Mouse (Mus musculus) retina, embryonic 14.5 days (tissue): ENCODE measurements around the gene Lrrc38.

Experiments used
- DNase-seq: peaks from one replicate; pipeline ENCODE4 v3.0.0-alpha.2; 2015; ENCODE audit warnings: low spot score

Gene Lrrc38

DNA sequence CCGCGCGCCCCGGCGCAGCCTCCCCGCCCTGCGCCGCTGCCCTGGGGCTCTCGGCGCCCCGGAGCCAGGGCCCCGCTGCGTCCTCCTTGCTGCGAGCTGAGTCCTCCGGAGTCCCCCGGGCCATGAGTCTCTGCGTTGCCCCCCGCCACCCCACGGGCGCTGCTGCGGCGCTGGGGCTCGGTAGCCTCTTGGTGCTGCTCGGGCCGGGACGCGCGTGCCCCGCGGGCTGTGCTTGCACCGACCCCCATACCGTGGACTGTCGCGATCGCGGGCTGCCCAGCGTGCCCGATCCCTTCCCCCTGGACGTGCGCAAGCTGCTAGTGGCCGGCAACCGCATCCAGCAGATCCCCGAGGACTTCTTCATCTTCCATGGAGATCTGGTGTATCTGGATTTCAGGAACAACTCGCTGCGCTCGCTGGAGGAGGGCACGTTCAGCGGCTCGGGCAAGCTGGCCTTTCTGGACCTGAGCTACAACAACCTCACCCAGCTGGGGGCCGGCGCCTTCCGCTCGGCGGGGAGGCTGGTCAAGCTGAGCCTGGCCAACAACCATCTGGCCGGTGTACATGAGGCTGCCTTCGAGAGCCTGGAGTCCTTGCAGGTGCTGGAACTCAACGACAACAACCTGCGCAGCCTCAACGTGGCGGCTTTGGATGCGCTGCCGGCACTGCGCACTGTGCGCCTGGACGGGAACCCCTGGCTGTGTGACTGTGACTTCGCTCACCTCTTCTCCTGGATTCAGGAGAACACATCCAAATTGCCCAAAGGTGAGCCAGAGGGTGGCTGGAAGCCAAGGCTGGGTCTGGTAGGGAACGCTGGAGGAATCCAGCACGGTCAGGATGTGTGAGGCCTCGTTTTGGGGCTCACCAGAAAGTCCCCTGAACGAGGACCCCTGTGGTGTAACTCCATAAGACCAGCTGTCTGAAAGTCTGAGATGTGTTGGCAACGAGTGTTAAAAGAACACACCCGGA is 774 bp downstream of the Lrrc38 start:
- DNase-seq = peak; percentile 24

DNA sequence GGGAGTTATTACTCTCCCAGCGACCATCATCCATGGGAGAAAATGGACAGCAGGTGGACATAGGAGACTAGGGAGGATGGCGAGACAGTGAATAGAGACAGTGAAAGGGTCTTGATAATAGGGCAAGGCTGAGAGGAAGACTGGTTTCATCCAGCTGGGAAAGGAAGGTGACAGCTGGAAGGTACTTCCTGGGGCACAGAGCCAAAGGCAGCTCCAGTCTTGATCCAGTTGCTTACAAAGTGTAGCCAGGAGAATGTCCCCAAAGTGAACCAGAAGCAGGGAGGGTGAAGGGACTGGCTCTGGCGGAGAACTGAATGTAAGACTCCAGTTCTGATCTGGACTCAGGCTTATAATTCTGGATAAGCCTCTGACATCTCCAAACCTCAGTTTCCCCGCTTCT is 2.7 kb downstream of the Lrrc38 start:
- DNase-seq = no peak

DNA sequence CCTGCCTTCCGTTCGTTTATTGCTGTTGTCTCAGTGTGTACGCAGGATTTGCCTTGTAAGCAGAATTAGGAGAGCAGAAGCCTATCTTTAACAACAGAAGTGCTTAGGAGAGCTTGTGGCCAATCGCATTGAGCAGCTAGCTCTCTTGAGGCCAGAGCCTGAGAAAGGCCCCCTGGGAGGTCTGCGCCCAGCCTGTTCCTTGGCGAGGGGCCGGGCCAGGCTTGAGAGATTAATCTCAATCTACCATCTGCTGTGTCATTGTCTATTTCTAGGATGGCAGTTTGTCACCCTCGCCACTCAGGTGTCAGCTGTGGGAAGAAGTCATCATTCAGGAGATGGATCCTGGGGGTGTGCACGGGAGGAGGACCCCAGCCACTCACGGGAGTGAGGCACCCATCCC is 12.0 kb downstream of the Lrrc38 start:
- DNase-seq = peak; percentile 37

GRCm38 (mm10) chr4:143366415-143367041 is 17.0 kb downstream of the Lrrc38 start:
- DNase-seq = peak; percentile 39

GRCm38 (mm10) chr4:143379480-143379879 is 29.9 kb downstream of the Lrrc38 start:
- DNase-seq = no peak

- peak; percentile 12 for DNase-seq
Measured at GRCm38 (mm10) chr4:143379931-143380715, 30.6 kb downstream of the Lrrc38 start.

GRCm38 (mm10) chr4:143380716-143381004 is 31.1 kb downstream of the Lrrc38 start:
- peak; percentile 72 for DNase-seq

DNA sequence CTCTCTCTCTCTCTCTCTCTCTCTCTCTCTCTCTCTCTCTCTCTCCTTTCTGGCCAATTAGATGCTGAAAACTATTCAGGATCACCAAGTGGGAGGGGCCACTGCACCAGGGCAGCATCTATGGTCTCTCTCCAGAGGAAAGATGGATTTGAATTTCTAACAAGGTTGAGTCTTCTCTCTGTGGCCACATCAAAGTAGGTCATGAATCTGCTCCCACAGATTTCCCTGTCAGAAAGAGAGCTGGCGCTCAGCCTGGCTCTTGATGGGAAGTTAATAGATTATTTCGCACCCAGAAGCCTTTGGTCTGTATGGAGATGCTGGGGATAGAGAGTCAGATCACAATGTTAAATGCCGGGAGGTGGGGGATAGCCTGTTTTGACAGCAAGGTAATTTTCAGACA is 32.6 kb downstream of the Lrrc38 start:
- DNase-seq = no peak

DNA sequence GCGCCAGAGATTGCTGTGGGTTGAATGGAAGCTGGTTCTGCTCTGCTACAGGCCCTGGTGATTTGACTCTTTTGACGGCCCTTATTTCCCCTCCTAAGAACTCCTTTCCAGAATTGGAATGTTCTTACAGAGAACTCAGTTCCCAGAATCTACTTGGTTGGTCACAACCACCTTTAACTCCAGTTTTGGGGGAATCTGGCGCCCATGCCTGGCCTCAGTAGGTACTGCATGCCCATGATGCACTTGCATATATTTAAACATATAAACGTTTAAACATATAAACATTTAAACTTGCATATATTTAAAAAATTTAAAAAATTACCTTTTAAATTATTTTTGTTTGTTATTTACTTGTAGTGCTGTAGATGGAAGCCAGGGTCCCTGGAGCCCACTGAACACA is 34.1 kb downstream of the Lrrc38 start:
- peak; percentile 46 for DNase-seq

- DNase-seq = peak; percentile 76
Measured at GRCm38 (mm10) chr4:143388955-143389702, 39.6 kb downstream of the Lrrc38 start.

- DNase-seq = no peak
Measured at GRCm38 (mm10) chr4:143394181-143394580, 44.6 kb downstream of the Lrrc38 start, which contains the start of gene Pramel1. Gene Pramel1, plus strand, starts transcription at chr4:143394428.

GRCm38 (mm10) chr4:143411566-143412218 is 62.1 kb downstream of the Lrrc38 start:
- DNase-seq = no peak

- DNase-seq = peak; percentile 92
Measured at GRCm38 (mm10) chr4:143412219-143413092, 62.9 kb downstream of the Lrrc38 start, which contains the start of gene Pramef8. Gene Pramef8, plus strand, starts transcription at chr4:143412426.

GRCm38 (mm10) chr4:143413621-143414020 is 64.1 kb downstream of the Lrrc38 start:
- DNase-seq = no peak

GRCm38 (mm10) chr4:143414121-143414520 is 64.6 kb downstream of the Lrrc38 start:
- no peak for DNase-seq
